Mouse (Mus musculus) limb, embryonic 14.5 days (tissue): ENCODE results near the gene Gnl1. TPM values are rescaled to one million over a fixed set of nuclear protein-coding genes. Genes with fewer than 3 reads are reported as not detected.
"Not testable (repeated sequence)": the region's sequence is repeated elsewhere in the genome, so short reads cannot be mapped to it uniquely, and the experiment has no call there.

Experiments
- ATAC-seq: fragments of 200-750 bp; cut with Nextera tagmentation; 2 replicates; pipeline ENCODE4 v1.8.0; 2017; ENCODE audit warnings: low read depth, moderate number of reproducible peaks, moderate TSS enrichment; ENCODE audit not compliant: low FRiP score
- DNase-seq: peaks from one replicate; pipeline ENCODE4 v3.0.0-alpha.2; 2015; ENCODE audit warnings: low spot score
- H3K27ac ChIP-seq: fragments of 300-500 bp; sonication (generic); replicated peaks from 2 replicates; pipeline ENCODE4 v1.5.1; 2014; ENCODE audit warnings: low read depth, mild to moderate bottlenecking, low read length, moderate library complexity, mixed read lengths
- H3K27me3 ChIP-seq: fragments of 300-500 bp; sonication (generic); 2 replicates; pipeline ENCODE4 v1.6.1; 2014; ENCODE audit warnings: low read length, mixed read lengths; ENCODE audit not compliant: control insufficient read depth, insufficient read depth
- H3K36me3 ChIP-seq: fragments of 300-500 bp; sonication (generic); 2 replicates; pipeline ENCODE4 v1.6.1; 2014; ENCODE audit warnings: mild to moderate bottlenecking, low read length, moderate library complexity, mixed read lengths; ENCODE audit not compliant: control insufficient read depth, insufficient read depth
- H3K4me1 ChIP-seq: fragments of 300-500 bp; sonication (generic); 2 replicates; pipeline ENCODE4 v1.6.1; 2014; ENCODE audit warnings: antibody characterized with exemption, low read length, mixed read lengths; ENCODE audit not compliant: control insufficient read depth, insufficient read depth
- H3K4me2 ChIP-seq: fragments of 300-500 bp; sonication (generic); replicated peaks from 2 replicates; pipeline ENCODE4 v1.6.1; 2014; ENCODE audit warnings: low read depth, mild to moderate bottlenecking, low read length, moderate library complexity; ENCODE audit not compliant: severe bottlenecking
- H3K4me3 ChIP-seq: fragments of 300-500 bp; sonication (generic); replicated peaks from 2 replicates; pipeline ENCODE4 v1.5.1; 2014; ENCODE audit warnings: low read length
- H3K9ac ChIP-seq: fragments of 300-500 bp; sonication (generic); 2 replicates; pipeline ENCODE4 v1.6.1; 2014; ENCODE audit warnings: mild to moderate bottlenecking, low read depth, low read length, moderate library complexity; ENCODE audit not compliant: severe bottlenecking
- H3K9me3 ChIP-seq: fragments of 300-500 bp; sonication (generic); 2 replicates; pipeline ENCODE4 v1.6.1; 2016; ENCODE audit warnings: low read length; ENCODE audit not compliant: control insufficient read depth
- POLR2A ChIP-seq: fragments of 200-500 bp; IDR thresholded peaks from 2 replicates; pipeline ENCODE4 v1.8.0; 2012; ENCODE audit warnings: inconsistent platforms, mild to moderate bottlenecking, moderate library complexity, borderline replicate concordance; ENCODE audit not compliant: insufficient read depth, insufficient read length; ENCODE audit errors: extremely low read depth
- WGBS: fragments of 180-500 bp; shearing (Covaris S2); extraction: QIAGEN DNeasy Blood & Tissue Kit; methylation state at CpG from one replicate; pipeline ENCODE4 v1.1.7; 2014; 5-methylcytosine and 5-hydroxymethylcytosine counted together
- polyA plus RNA-seq, 2 experiments: library from polyadenylated mRNA; depleted of rRNA in 1 of 2; stranded (reverse) in 1 of 2; unstranded in 1 of 2; fragments of >200 nt; fragmentation: Nextera tagmentation in 1 of 2; extraction: Ambion mirVana in 1 of 2; gene quantifications; 2 replicates each; pipeline versions ENCODE4 v1.2.1 to v1.2.3; 2012 to 2014

Gene Gnl1
- polyA plus RNA-seq, 2 experiments, result 41.8 to 43.4 TPM

DNA sequence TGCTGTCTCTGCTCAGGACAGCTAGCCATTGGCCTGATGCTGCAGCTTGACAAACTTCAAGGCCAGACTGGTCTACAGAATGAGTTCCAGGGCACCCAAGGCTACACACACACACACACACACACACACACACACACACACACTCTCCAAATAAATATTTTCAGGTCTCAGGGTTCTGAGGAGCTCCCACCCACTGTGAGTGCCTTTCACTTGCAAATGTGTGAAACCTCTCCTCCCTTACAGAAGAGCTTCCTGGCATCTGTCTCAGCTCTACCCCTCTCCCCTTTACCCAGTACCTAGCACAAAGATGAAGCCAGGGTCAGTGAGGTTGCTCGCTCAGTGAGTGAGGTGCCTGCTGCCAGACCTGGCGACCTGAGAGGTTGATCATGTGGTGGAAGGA lies 40.5 kb upstream of the Gnl1 start:
- no peak for DNase-seq
- no peak for ATAC-seq
- no peak for TF ChIP-seq POLR2A
- no peaks in the 10 kb centered on the region for H3K27me3 ChIP-seq
- no peak overlapping the region for H3K4me2 ChIP-seq
- no peak overlapping the region for H3K27ac ChIP-seq
- no peaks in the 10 kb centered on the region for H3K9me3 ChIP-seq
- no peak overlapping the region for H3K4me3 ChIP-seq
- 69% methylated on average over 2 of the region's 2 CpGs for WGBS
- no peaks in the 10 kb centered on the region for H3K36me3 ChIP-seq
- no peak overlapping the region for H3K9ac ChIP-seq
- no peaks in the 10 kb centered on the region for H3K4me1 ChIP-seq

DNA sequence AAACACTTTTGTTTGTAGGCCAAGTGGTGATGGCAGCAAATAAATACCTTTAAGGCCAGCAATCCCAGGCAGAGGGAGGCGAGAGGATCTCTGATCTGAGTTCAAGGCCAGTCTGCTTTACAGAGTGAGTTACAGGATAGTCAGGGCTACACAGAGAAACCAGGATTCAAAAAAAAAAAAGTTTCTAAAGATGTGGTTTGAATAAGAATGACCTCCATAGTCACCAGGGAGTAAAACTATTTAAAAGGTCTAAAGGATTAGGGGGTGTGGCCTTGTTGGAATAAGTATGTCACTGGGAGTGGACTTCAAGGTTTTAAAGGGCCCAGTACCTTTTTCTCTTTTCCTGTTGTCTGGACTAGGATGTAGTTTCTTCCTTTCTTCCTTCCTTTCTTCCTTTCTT lies 39.7 kb upstream of the Gnl1 start:
- 60% methylated on average over 1 of the region's 1 CpGs for WGBS
- Histone ChIP-seq H3K27ac (no peak overlapping the region), H3K4me2 (no peak overlapping the region), H3K36me3 (no peaks in the 10 kb centered on the region), H3K4me1 (no peaks in the 10 kb centered on the region), H3K4me3 (no peak overlapping the region), H3K9me3 (no peaks in the 10 kb centered on the region), H3K27me3 (no peaks in the 10 kb centered on the region), H3K9ac (no peak overlapping the region)
- no peak for TF ChIP-seq POLR2A
- ATAC-seq (no peak), DNase-seq (no peak)

DNA sequence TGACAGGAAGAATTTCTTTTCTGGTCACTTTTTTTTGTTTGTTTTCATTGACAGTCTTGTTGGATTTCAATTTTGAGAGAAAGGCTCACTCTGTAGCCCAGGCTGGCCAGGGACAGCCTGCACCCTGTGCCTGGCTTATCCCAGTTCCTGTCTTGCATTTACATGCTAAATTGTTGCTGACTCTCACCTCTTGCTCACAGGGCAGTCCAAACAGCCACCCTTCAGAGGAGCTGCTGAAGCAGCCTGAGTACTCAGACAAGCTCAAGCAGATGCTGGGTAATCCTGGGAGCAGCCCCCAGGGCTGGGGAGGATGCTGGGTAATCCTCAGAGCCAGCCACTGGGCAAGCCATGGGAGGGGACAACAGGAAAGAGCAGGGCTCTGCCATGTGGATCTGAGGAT lies 28.7 kb upstream of the Gnl1 start:
- H3K4me2 ChIP-seq, H3K9me3 ChIP-seq, H3K4me1 ChIP-seq, H3K9ac ChIP-seq, H3K4me3 ChIP-seq, H3K27me3 ChIP-seq, H3K36me3 ChIP-seq, DNase-seq, H3K27ac ChIP-seq, ATAC-seq: not testable (repeated sequence)

GRCm38 (mm10) chr17:35952559-35952958 lies 27.1 kb upstream of the Gnl1 start:
- not testable (repeated sequence) for ATAC-seq, H3K9me3 ChIP-seq, H3K9ac ChIP-seq, H3K4me1 ChIP-seq, H3K27ac ChIP-seq, DNase-seq, H3K27me3 ChIP-seq, H3K4me3 ChIP-seq, H3K4me2 ChIP-seq
- WGBS, result 96% methylated on average over 2 of the region's 3 CpGs
- peaks cover 21% of the 10 kb centered on the region for H3K36me3 ChIP-seq

DNA sequence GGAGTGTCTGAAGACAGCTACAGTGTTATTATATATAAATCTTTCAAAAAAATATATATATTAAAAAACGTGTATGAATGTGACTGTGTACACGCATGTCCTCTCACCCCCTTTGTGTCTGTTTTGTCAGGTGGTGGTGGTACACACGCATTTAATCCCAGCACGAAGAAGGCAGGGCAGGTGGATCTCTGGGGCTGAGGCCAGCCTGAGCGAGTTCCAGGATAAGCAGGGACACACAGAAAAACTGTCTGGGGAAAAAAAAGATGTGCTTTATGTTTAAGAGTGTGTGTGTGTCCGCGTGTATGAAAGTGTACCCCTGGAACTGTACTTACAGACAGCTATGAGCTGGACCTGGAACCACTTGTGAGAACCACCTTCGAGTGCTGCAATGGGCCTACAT lies 25.0 kb upstream of the Gnl1 start:
- no peak for ATAC-seq
- no peaks in the 10 kb centered on the region for H3K4me1 ChIP-seq
- no peak overlapping the region for H3K9ac ChIP-seq
- no peak overlapping the region for H3K4me2 ChIP-seq
- no peaks in the 10 kb centered on the region for H3K9me3 ChIP-seq
- no peak for DNase-seq
- no peaks in the 10 kb centered on the region for H3K27me3 ChIP-seq
- H3K4me3 ChIP-seq, result no peak overlapping the region
- no peak for TF ChIP-seq POLR2A
- WGBS, result 78% methylated on average over 8 of the region's 8 CpGs
- H3K27ac ChIP-seq, result no peak overlapping the region
- peaks cover 42% of the 10 kb centered on the region for H3K36me3 ChIP-seq

GRCm38 (mm10) chr17:35958533-35959223 lies 21.0 kb upstream of the Gnl1 start:
- Histone ChIP-seq H3K4me3 (no peak overlapping the region), H3K27me3 (no peaks in the 10 kb centered on the region), H3K27ac (no peak overlapping the region), H3K36me3 (peaks cover 81% of the 10 kb centered on the region), H3K9ac (no peak overlapping the region), H3K9me3 (no peaks in the 10 kb centered on the region), H3K4me1 (no peaks in the 10 kb centered on the region), H3K4me2 (no peak overlapping the region)
- DNase-seq (no peak), ATAC-seq (no peak)
- WGBS, result 96% methylated on average over 15 of the region's 15 CpGs
- no peak for TF ChIP-seq POLR2A
